Mouse (Mus musculus) forebrain, postnatal 0 days (tissue): ENCODE measurements around the gene Rora. TPM values are rescaled to one million over a fixed set of nuclear protein-coding genes. Genes with fewer than 3 reads are reported as not detected.

Source experiments
- ATAC-seq: fragments of 200-750 bp; cut with Nextera tagmentation; 2 replicates; pipeline ENCODE4 v1.8.0; 2017; ENCODE audit warnings: mild to moderate bottlenecking, moderate library complexity
- DNase-seq: peaks from one replicate; pipeline ENCODE4 v3.0.0-alpha.2; 2015
- H3K27ac ChIP-seq: fragments of 300-500 bp; sonication (generic); 2 replicates; pipeline ENCODE4 v1.5.1; 2014; ENCODE audit warnings: low read depth, mild to moderate bottlenecking, antibody characterized with exemption, low read length, moderate library complexity, mixed read lengths
- H3K27me3 ChIP-seq: fragments of 300-500 bp; sonication (generic); 2 replicates; pipeline ENCODE4 v1.6.1; 2014; ENCODE audit warnings: mild to moderate bottlenecking, low read length, mixed read lengths; ENCODE audit not compliant: insufficient read depth
- H3K36me3 ChIP-seq: fragments of 300-500 bp; sonication (generic); 2 replicates; pipeline ENCODE4 v1.6.1; 2014; ENCODE audit warnings: mild to moderate bottlenecking, moderate library complexity; ENCODE audit not compliant: insufficient read depth
- H3K4me1 ChIP-seq: fragments of 300-500 bp; sonication (generic); 2 replicates; pipeline ENCODE4 v1.6.1; 2014; ENCODE audit warnings: antibody characterized with exemption; ENCODE audit not compliant: insufficient read depth
- H3K4me2 ChIP-seq: fragments of 300-500 bp; sonication (generic); 2 replicates; pipeline ENCODE4 v1.6.1; 2014; ENCODE audit warnings: low read depth, mild to moderate bottlenecking, moderate library complexity
- H3K4me3 ChIP-seq: fragments of 300-500 bp; sonication (generic); 2 replicates; pipeline ENCODE4 v1.5.1; 2014; ENCODE audit warnings: low read depth, low read length, mixed read lengths
- H3K9ac ChIP-seq: fragments of 300-500 bp; sonication (generic); 2 replicates; pipeline ENCODE4 v1.6.1; 2014; ENCODE audit warnings: mild to moderate bottlenecking
- H3K9me3 ChIP-seq: fragments of 300-500 bp; sonication (generic); 2 replicates; pipeline ENCODE4 v1.6.1; 2016; ENCODE audit warnings: low read length
- CTCF ChIP-seq: sonication (generic); IDR thresholded peaks from 2 replicates; pipeline ENCODE4 v1.5.1; 2016; ENCODE audit warnings: antibody characterized with exemption, control low read depth, low read depth
- WGBS: fragments of 180-500 bp; shearing (Covaris S2); extraction: QIAGEN DNeasy Blood & Tissue Kit; methylation state at CpG from one replicate; pipeline ENCODE4 v1.1.7; 2014; 5-methylcytosine and 5-hydroxymethylcytosine counted together
- polyA plus RNA-seq: library from polyadenylated mRNA; unstranded; fragments of >200 nt; fragmentation: Nextera tagmentation; extraction: Ambion mirVana; gene quantifications from 2 replicates; pipeline ENCODE4 v1.2.1, GENCODE M21; 2015
- total RNA-seq: library from RNA; depleted of rRNA; stranded (reverse); fragments of >200 nt; gene quantifications from 2 replicates; pipeline ENCODE4 v1.2.3, GENCODE M21; 2014

Rora gene
- total and polyA plus RNA-seq, 2 experiments from 2014 or later, result 9.8 to 23.9 TPM

DNA sequence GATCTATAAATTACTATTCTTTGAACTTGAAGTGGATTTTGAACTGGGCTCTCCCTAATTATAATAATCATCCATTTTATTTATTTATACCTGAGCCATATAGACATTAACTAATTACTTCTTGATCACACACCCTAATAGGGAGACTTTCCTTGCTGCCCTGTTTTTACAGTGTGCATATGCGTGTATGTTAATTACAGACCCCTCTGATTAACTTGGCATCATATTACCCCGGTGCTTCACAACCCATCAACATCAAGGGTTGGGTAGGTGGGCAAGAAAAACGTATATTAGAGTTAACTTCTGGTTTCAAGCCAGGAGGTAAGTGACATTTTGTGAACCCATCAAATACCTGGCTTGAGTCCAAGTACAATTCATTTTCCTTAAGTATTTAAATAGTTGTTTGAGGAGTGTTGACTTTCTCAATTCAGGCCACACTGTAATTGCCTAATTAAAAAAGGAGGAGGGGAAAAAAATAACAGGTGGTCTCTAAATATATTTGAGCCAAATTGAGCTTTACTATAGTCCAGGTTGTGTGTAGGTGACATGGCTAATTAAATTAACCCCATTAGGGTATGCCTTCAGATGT lies 664.0 kb downstream of the Rora start:
- Histone ChIP-seq H3K36me3 (no peaks in the 10 kb centered on the region), H3K27me3 (no peaks in the 10 kb centered on the region), H3K9ac (no peak overlapping the region), H3K27ac (no peak overlapping the region), H3K4me2 (no peak overlapping the region), H3K4me1 (no peaks in the 10 kb centered on the region), H3K9me3 (no peaks in the 10 kb centered on the region), H3K4me3 (no peak overlapping the region)
- no peak for DNase-seq
- no peak for TF ChIP-seq CTCF
- WGBS, result 31% methylated on average over 3 of the region's 3 CpGs
- ATAC-seq, result no peak

GRCm38 (mm10) chr9:69319434-69319833 lies 665.8 kb downstream of the Rora start:
- no peak overlapping the region for H3K27ac ChIP-seq
- H3K4me1 ChIP-seq, result no peaks in the 10 kb centered on the region
- DNase-seq (no peak), ATAC-seq (no peak)
- no peak for TF ChIP-seq CTCF
- H3K36me3 ChIP-seq, result no peaks in the 10 kb centered on the region
- no peaks in the 10 kb centered on the region for H3K27me3 ChIP-seq
- no peak overlapping the region for H3K9ac ChIP-seq
- H3K4me2 ChIP-seq, result no peak overlapping the region
- no peak overlapping the region for H3K4me3 ChIP-seq
- H3K9me3 ChIP-seq, result no peaks in the 10 kb centered on the region
- WGBS, result 91% methylated on average over 6 of the region's 6 CpGs

- Histone ChIP-seq H3K4me1 (no peaks in the 10 kb centered on the region), H3K36me3 (no peaks in the 10 kb centered on the region), H3K4me3 (no peak overlapping the region), H3K27me3 (no peaks in the 10 kb centered on the region), H3K27ac (no peak overlapping the region), H3K9me3 (no peaks in the 10 kb centered on the region), H3K9ac (no peak overlapping the region), H3K4me2 (no peak overlapping the region)
- 66% methylated on average over 10 of the region's 10 CpGs for WGBS
- no peak for TF ChIP-seq CTCF
- no peak for ATAC-seq
- DNase-seq, result no peak
These were observed 666.5 kb downstream of the Rora start for GRCm38 (mm10) chr9:69319913-69320634.

- Histone ChIP-seq H3K9ac (no peak overlapping the region), H3K4me3 (no peak overlapping the region), H3K27me3 (no peaks in the 10 kb centered on the region), H3K4me2 (no peak overlapping the region), H3K36me3 (no peaks in the 10 kb centered on the region), H3K9me3 (no peaks in the 10 kb centered on the region), H3K27ac (no peak overlapping the region), H3K4me1 (no peaks in the 10 kb centered on the region)
- TF ChIP-seq CTCF, result peak; percentile 66
- peak; percentile 60 for DNase-seq
- 41% methylated on average over 3 of the region's 3 CpGs for WGBS
- ATAC-seq, result no peak
These were observed 667.0 kb downstream of the Rora start for GRCm38 (mm10) chr9:69320635-69321027.

- Histone ChIP-seq H3K4me3 (no peak overlapping the region), H3K36me3 (no peaks in the 10 kb centered on the region), H3K9ac (no peak overlapping the region), H3K27ac (no peak overlapping the region), H3K4me2 (no peak overlapping the region), H3K4me1 (no peaks in the 10 kb centered on the region), H3K9me3 (no peaks in the 10 kb centered on the region), H3K27me3 (no peaks in the 10 kb centered on the region)
- no peak for TF ChIP-seq CTCF
- WGBS, result 81% methylated on average over 1 of the region's 1 CpGs
- ATAC-seq, result no peak
- no peak for DNase-seq
These were observed 668.4 kb downstream of the Rora start for GRCm38 (mm10) chr9:69321956-69322355.

DNA sequence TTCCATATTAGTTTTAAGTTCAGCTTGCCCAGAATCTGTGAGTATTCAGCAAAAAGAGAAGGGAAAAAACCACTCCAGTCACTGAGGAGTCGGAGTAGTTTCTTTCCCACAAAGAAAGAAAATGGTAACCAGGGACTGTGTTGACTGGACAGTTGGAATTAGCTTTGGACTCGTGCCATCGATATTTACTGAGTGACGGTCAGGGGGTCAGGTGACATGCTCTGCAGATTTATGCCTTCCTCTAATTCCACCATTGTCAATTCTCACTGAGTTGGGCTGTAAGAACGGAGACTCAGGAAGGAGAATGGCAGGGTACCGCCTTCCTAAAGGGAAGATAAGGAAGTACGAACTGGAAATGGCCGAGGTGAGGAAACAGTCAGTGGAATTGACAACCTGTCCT lies 670.2 kb downstream of the Rora start:
- no peak for ATAC-seq
- Histone ChIP-seq H3K27ac (no peak overlapping the region), H3K4me3 (no peak overlapping the region), H3K4me2 (no peak overlapping the region), H3K36me3 (no peaks in the 10 kb centered on the region), H3K27me3 (no peaks in the 10 kb centered on the region), H3K9me3 (no peaks in the 10 kb centered on the region), H3K9ac (no peak overlapping the region), H3K4me1 (no peaks in the 10 kb centered on the region)
- no peak for DNase-seq
- 76% methylated on average over 8 of the region's 8 CpGs for WGBS
- TF ChIP-seq CTCF, result no peak

DNA sequence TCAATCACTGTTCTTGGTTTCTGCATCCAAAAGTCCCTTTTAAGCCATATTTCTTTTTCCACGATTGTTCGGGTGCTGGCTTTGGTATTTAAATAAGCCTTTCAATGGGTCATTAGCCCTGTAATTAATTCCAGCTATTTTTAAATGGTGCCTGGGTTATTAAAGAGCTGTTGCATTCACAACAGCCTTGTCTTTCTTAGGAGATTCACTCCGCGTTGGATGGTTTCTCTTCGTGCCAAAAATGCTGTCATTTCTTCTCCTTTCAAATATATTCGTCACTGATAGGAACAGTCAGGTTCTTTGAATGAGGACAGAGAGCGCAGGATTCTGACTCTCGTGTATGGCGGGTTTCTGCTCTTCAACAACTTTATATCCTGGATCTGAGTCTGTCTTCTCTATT lies 673.5 kb downstream of the Rora start:
- H3K27me3 ChIP-seq, result no peaks in the 10 kb centered on the region

More for the DNA sequence above, 673.5 kb downstream of the Rora start:
- Histone ChIP-seq H3K9me3 (no peaks in the 10 kb centered on the region), H3K4me2 (no peak overlapping the region), H3K4me1 (no peaks in the 10 kb centered on the region), H3K9ac (no peak overlapping the region), H3K27ac (no peak overlapping the region), H3K36me3 (no peaks in the 10 kb centered on the region), H3K4me3 (no peak overlapping the region)
- no peak for TF ChIP-seq CTCF
- WGBS, result 16% methylated on average over 9 of the region's 9 CpGs
- no peak for DNase-seq
- no peak for ATAC-seq
